Mouse (Mus musculus) heart, embryonic 16.5 days (tissue): ENCODE measurements around the gene Gm17387. TPM values are rescaled to one million over a fixed set of nuclear protein-coding genes. Genes with fewer than 3 reads are reported as not detected.
"Not testable (repeated sequence)": the region's sequence is repeated elsewhere in the genome, so short reads cannot be mapped to it uniquely, and the experiment has no call there.

Experiments
- ATAC-seq: fragments of 200-750 bp; cut with Nextera tagmentation; replicated peaks from 2 replicates; pipeline ENCODE4 v1.8.0; 2017; ENCODE audit warnings: moderate number of reproducible peaks; ENCODE audit not compliant: insufficient read depth, low FRiP score; ENCODE audit errors: extremely low read depth
- H3K27ac ChIP-seq: fragments of 300-500 bp; sonication (generic); 2 replicates; pipeline ENCODE4 v1.5.1; 2014; ENCODE audit warnings: mild to moderate bottlenecking, low read length, control low read depth, moderate library complexity
- H3K27me3 ChIP-seq: fragments of 300-500 bp; sonication (generic); 2 replicates; pipeline ENCODE4 v1.6.1; 2014; ENCODE audit warnings: low read length, mixed read lengths; ENCODE audit not compliant: control insufficient read depth, insufficient read depth
- H3K36me3 ChIP-seq: fragments of 300-500 bp; sonication (generic); 2 replicates; pipeline ENCODE4 v1.6.1; 2014; ENCODE audit not compliant: control insufficient read depth, insufficient read depth
- H3K4me1 ChIP-seq: fragments of 300-500 bp; sonication (generic); 2 replicates; pipeline ENCODE4 v1.6.1; 2014; ENCODE audit warnings: low read length, mixed read lengths; ENCODE audit not compliant: control insufficient read depth, insufficient read depth
- H3K4me2 ChIP-seq: fragments of 300-500 bp; sonication (generic); 2 replicates; pipeline ENCODE4 v1.6.1; 2014; ENCODE audit warnings: low read depth, mild to moderate bottlenecking, control low read depth, low read length
- H3K4me3 ChIP-seq: fragments of 300-500 bp; sonication (generic); 2 replicates; pipeline ENCODE4 v1.5.1; 2014; ENCODE audit warnings: mild to moderate bottlenecking, control low read depth, low read length
- H3K9ac ChIP-seq: fragments of 300-500 bp; sonication (generic); 2 replicates; pipeline ENCODE4 v1.6.1; 2014; ENCODE audit warnings: low read length, control low read depth
- H3K9me3 ChIP-seq: fragments of 300-500 bp; sonication (generic); replicated peaks from 2 replicates; pipeline ENCODE4 v1.6.1; 2016; ENCODE audit warnings: low read length; ENCODE audit not compliant: control insufficient read depth
- WGBS: fragments of 180-500 bp; shearing (Covaris S2); extraction: QIAGEN DNeasy Blood & Tissue Kit; methylation state at CpG from one replicate; pipeline ENCODE4 v1.1.7; 2014; 5-methylcytosine and 5-hydroxymethylcytosine counted together
- polyA plus RNA-seq: library from polyadenylated mRNA; unstranded; fragments of >200 nt; fragmentation: Nextera tagmentation; extraction: Ambion mirVana; gene quantifications from 2 replicates; pipeline ENCODE4 v1.2.1, GENCODE M21; 2015

The Gm17387 gene
- polyA plus RNA-seq, 1 experiment from 2014 or later: not detected

GRCm38 (mm10) chr7:141010593-141010992, 18.3 kb upstream of the Gm17387 start, which contains the start of gene Ifitm3:
Gene Ifitm3 (minus strand): TSS chr7:141010770.
- Histone ChIP-seq H3K4me2 (peak within 1 kb of the TSS; percentile 47), H3K36me3 (no peaks in the 10 kb centered on the region), H3K9me3 (no peaks in the 10 kb centered on the region), H3K27me3 (no peaks in the 10 kb centered on the region), H3K27ac (peak within 1 kb of the TSS; percentile 54), H3K4me3 (peak within 1 kb of the TSS; percentile 50), H3K4me1 (peaks cover 13% of the 10 kb centered on the region), H3K9ac (peak within 1 kb of the TSS; percentile 65)
- 16% methylated on average over 10 of the region's 10 CpGs for WGBS
- ATAC-seq: peak; percentile 45

DNA sequence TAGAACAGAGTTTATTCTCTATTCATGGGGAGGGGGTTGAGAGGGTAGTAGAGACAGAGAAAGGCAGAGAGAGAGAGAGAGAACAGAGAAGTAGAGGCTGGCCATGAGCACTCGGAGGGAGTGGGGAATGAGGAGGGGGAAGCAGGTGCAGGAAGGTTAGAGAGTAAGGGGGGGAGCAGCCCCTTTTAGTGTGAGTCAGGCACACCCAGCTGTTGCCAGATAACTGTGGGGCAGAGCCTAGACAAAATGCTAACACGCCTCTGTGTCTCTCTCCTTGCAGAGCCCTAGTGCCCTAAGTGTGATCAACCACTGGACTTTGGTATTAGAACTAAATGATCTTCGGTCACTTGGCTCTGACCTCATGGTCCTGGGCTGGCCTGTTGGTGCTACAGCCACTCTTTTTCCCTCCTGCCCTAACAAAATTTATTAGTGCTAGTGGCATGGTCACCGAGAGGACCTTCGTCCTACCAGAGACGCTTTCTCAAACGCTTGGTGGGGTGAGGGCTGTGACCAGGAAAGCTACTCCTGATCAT, 17.6 kb upstream of the Gm17387 start:
- no peak for ATAC-seq
- WGBS: 82% methylated on average over 7 of the region's 7 CpGs

DNA sequence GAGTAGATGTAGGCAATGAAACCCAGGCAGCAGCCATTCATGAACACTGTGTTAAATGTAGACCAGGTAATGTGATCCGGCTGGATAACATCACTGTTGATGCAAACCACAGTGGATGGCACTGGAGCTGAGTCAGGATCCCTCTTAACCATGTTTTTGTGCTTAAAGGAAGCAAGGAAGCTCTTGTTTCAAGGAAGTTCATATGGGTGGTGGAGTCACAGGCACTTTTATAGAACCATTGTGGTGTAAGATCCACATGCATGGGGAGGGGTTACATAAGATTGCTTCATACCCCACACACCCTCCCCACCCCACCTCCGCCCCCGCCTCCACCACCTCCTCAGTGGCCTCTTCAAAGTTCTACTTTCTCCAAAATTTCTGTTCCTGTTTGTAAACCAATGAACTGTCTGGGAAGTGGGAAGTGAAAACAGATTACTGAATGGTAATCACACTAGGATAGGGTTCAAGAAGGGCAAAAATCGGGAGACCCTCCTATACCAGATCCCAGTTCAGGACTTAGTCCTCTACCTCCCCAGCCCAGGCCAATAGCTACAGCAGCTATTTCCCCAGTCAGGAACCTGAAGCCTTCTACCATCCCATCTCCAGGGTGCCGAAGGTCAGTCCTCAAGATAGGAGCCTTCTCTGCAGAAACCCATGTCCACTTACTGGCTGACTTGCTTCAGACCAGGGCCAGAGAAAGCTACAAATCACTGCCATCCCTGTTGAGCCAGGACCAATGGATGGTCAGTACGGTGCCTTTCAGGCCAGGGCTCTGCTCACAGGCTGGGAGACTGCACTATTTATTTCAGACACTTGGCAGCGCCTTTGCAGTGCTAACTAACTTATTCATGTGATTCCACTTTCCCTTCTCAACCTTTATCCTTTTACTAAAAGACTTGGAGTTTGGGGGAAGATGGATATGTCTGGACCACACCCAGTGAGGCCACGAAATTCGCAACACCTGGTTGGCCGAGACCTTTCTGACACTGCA, 11.9 kb upstream of the Gm17387 start:
- Histone ChIP-seq H3K4me2 (no peak overlapping the region), H3K9ac (no peak overlapping the region), H3K27ac (no peak overlapping the region), H3K4me1 (no peaks in the 10 kb centered on the region), H3K4me3 (no peak overlapping the region), H3K36me3 (no peaks in the 10 kb centered on the region), H3K27me3 (no peaks in the 10 kb centered on the region), H3K9me3 (no peaks in the 10 kb centered on the region)
- 74% methylated on average over 10 of the region's 10 CpGs for WGBS
- no peak for ATAC-seq

More for the DNA sequence above, 17.6 kb upstream of the Gm17387 start:
- peak overlapping the region; percentile 47 for H3K4me2 ChIP-seq
- H3K36me3 ChIP-seq: no peaks in the 10 kb centered on the region
- H3K4me3 ChIP-seq: no peak overlapping the region
- H3K4me1 ChIP-seq: peaks cover 13% of the 10 kb centered on the region
- H3K27me3 ChIP-seq: no peaks in the 10 kb centered on the region
- H3K9me3 ChIP-seq: no peaks in the 10 kb centered on the region
- peak overlapping the region; percentile 54; the same call in 1 of the 2 replicates for H3K27ac ChIP-seq
- no peak overlapping the region; the same call in 1 of the 2 replicates for H3K9ac ChIP-seq

DNA sequence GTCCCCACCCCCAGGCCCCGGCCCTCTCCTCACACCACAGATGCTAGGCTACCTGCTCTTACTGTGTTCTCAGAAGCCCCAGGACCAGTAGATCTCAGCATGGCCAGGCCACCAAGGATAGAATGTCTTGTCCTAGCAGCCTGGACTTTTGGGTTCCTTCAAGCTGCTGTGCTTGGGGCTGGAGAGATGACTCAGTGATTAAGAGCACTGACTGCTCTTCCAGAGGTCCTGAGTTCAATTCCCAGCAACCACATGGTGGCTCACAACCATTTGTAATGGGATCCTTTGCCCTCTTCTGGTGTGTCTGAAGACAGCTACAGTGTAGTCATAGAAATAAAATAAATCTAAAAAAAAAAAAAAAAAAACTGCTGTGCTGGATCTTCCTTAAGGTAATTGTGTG, 11.1 kb upstream of the Gm17387 start, which contains the start of gene Ifitm6:
Ifitm6 (minus strand) TSS at position 101 of the 400 bp plus-strand sequence.
- not testable (repeated sequence) for H3K4me2 ChIP-seq, H3K4me1 ChIP-seq, H3K27me3 ChIP-seq, H3K27ac ChIP-seq, ATAC-seq, H3K36me3 ChIP-seq, H3K9ac ChIP-seq, H3K4me3 ChIP-seq, H3K9me3 ChIP-seq
- whole genome bisulfite sequencing: 86% methylated on average over 1 of the region's 1 CpGs

- H3K4me1 ChIP-seq: no peaks in the 10 kb centered on the region
- H3K4me2 ChIP-seq: no peak overlapping the region
- H3K9me3 ChIP-seq: no peaks in the 10 kb centered on the region
- H3K9ac ChIP-seq: no peak overlapping the region
- 84% methylated on average over 5 of the region's 5 CpGs for WGBS
- no peaks in the 10 kb centered on the region for H3K27me3 ChIP-seq
- ATAC-seq: no peak
- H3K36me3 ChIP-seq: no peaks in the 10 kb centered on the region
- H3K4me3 ChIP-seq: no peak overlapping the region
- no peak overlapping the region for H3K27ac ChIP-seq
Observed at GRCm38 (mm10) chr7:141019028-141019427, 9.9 kb upstream of the Gm17387 start.

GRCm38 (mm10) chr7:141021489-141022449, 7.2 kb upstream of the Gm17387 start:
- no peak overlapping the region for H3K4me3 ChIP-seq
- 70% methylated on average over 14 of the region's 14 CpGs for WGBS
- H3K27ac ChIP-seq: no peak overlapping the region
- no peak overlapping the region for H3K9ac ChIP-seq
- H3K4me2 ChIP-seq: no peak overlapping the region
- no peak for ATAC-seq
- H3K36me3 ChIP-seq: no peaks in the 10 kb centered on the region
- H3K27me3 ChIP-seq: no peaks in the 10 kb centered on the region
- H3K4me1 ChIP-seq: no peaks in the 10 kb centered on the region
- no peaks in the 10 kb centered on the region for H3K9me3 ChIP-seq

GRCm38 (mm10) chr7:141024865-141025838, 3.8 kb upstream of the Gm17387 start:
- Histone ChIP-seq H3K9ac (no peak overlapping the region), H3K36me3 (no peaks in the 10 kb centered on the region), H3K9me3 (no peaks in the 10 kb centered on the region), H3K4me3 (no peak overlapping the region), H3K4me2 (no peak overlapping the region), H3K27me3 (no peaks in the 10 kb centered on the region), H3K27ac (0 out of 2 replicates have a peak overlapping the region, but pooled peaks have one; percentile 16), H3K4me1 (no peaks in the 10 kb centered on the region)
- no peak for ATAC-seq
- 63% methylated on average over 5 of the region's 6 CpGs for WGBS
